Mouse (Mus musculus): Measurements from ENCODE around the gene BC080695. TPM values are rescaled to one million over a fixed set of nuclear protein-coding genes. Genes with fewer than 3 reads are reported as not detected.

Gene BC080695
- not detected in 2 replicates for polyA plus RNA-seq (2012; rRNA removed)

DNA sequence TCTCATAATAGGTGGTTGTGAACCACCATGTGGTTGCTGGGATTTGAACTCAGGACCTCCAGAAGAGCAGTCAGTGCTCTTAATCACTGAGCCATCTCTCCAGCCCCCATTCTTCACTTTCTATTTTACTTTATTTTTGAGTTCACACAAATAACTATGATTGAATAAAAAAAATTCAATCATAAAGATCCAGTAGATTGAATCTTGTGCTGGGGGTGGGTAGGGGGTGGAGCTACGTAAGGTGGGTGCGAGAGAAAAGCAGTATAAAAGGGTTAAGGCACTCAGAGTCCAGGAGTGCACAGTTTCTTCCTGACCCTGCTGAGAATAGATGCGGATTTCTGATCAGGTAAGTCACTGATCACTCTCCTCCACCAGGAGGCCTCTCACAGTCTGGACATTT lies at the start of gene BC080695, which contains the start of gene Gm13057:
Gene BC080695 (plus strand): TSS at position 301 of the 400 bp plus-strand sequence.
Gene Gm13057 (plus strand): TSS at position 310 of the 400 bp plus-strand sequence.

DNA sequence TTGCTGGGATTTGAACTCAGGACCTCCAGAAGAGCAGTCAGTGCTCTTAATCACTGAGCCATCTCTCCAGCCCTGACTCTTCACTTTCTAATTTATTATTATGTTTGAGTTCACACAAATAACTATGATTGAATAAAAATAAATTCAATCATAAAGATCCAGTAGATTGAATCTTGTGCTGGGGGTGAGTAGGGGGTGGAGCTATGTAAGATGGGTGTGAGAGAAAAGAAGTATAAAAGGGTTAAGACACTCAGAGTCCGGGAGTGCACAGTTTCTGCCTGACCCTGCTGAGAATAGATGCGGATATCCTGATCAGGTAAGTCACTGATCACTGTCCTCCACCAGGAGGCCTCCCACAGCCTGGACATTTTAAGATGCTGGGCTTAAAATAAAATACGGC lies 40.5 kb upstream of the BC080695 start, which contains the start of gene Gm13043:
Gene Gm13043 (plus strand): TSS at position 301 of the 400 bp plus-strand sequence.

DNA sequence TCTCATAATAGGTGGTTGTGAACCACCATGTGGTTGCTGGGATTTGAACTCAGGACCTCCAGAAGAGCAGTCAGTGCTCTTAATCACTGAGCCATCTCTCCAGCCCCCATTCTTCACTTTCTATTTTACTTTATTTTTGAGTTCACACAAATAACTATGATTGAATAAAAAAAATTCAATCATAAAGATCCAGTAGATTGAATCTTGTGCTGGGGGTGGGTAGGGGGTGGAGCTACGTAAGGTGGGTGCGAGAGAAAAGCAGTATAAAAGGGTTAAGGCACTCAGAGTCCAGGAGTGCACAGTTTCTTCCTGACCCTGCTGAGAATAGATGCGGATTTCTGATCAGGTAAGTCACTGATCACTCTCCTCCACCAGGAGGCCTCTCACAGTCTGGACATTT lies 15.8 kb upstream of the BC080695 start, which contains the start of gene Gm13040:
Gene Gm13040 (plus strand): TSS at position 301 of the 400 bp plus-strand sequence.

DNA sequence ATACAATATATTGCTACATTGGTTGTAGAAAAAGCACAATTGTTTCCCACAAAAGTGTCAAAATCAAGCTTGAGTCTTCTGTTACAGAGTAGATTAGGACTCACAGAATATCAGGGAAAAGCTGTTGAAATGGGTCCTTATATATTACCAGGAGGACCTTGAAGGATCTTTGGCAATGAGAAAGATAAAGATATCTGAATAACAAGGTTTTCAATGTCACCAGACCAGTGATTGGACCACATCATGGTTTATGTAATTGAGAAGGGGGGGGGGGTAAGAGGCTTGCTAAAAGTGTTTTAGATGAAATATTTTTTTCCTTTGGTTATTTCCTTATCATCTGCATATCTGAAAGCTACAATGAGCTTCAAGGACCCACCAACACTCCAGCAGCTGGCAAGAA lies 63.2 kb downstream of the BC080695 start, which contains the start of gene Gm13083:
Gene Gm13083 (plus strand): TSS at position 301 of the 400 bp plus-strand sequence.

Other genes starting within 250 kb of the BC080695 start
- 0.03 TPM in 1 of 2 replicates, not detected in the other for gene Lrrc38, start 201.9 kb upstream of the BC080695 start, polyA plus RNA-seq (2012; rRNA removed)
- gene Pramel1, start 157.3 kb upstream of the BC080695 start, polyA plus RNA-seq (2012; rRNA removed): not detected in 2 replicates
- gene Pramef8, start 139.3 kb upstream of the BC080695 start, polyA plus RNA-seq (2012; rRNA removed): 1.3 and 1.6 TPM in 2 replicates
- not detected in 2 replicates for gene Oog4, start 101.4 kb upstream of the BC080695 start, polyA plus RNA-seq (2012; rRNA removed)
- gene Gm13043, start 40.4 kb upstream of the BC080695 start, polyA plus RNA-seq (2012; rRNA removed): not detected in 2 replicates
- gene Gm13040, start 15.7 kb upstream of the BC080695 start, polyA plus RNA-seq (2012; rRNA removed): not detected in 2 replicates
- not detected in 2 replicates for gene Gm13057, start within 50 bp of the BC080695 start, polyA plus RNA-seq (2012; rRNA removed)
- not detected in 2 replicates for gene Gm13083, start 63.3 kb downstream of the BC080695 start, polyA plus RNA-seq (2012; rRNA removed)
- gene Gm13088, start 105.5 kb downstream of the BC080695 start, polyA plus RNA-seq (2012; rRNA removed): not detected in 2 replicates
- gene Gm13089, start 151.0 kb downstream of the BC080695 start, polyA plus RNA-seq (2012; rRNA removed): not detected in 2 replicates
- not detected in 2 replicates for gene Gm13078, start 167.8 kb downstream of the BC080695 start, polyA plus RNA-seq (2012; rRNA removed)
- gene Gm13023, start 237.7 kb downstream of the BC080695 start, polyA plus RNA-seq (2012; rRNA removed): not detected in 2 replicates

Data from liver, embryonic 14 days (tissue).